Mouse (Mus musculus) frontal cortex, postnatal 14 days (tissue): ENCODE results near the gene N4bp2.
"Not testable (repeated sequence)": the region's sequence is repeated elsewhere in the genome, so short reads cannot be mapped to it uniquely, and the experiment has no call there.

Source experiments
- DNase-seq, 2 experiments: peaks; one replicate each; pipeline ENCODE4 v3.0.0; 2022; ENCODE audit warnings: low spot score in 2 of 2

N4bp2 gene

GRCm38 (mm10) chr5:65763088-65763915 lies at the start of gene N4bp2:
N4bp2 (plus strand) TSS chr5:65763521.
- DNase-seq = peak; percentile 36 to 47

GRCm38 (mm10) chr5:65715084-65715483 lies 48.2 kb upstream of the N4bp2 start:
- no peak for DNase-seq

GRCm38 (mm10) chr5:65717063-65717902 lies 46.0 kb upstream of the N4bp2 start:
- no peak for DNase-seq

GRCm38 (mm10) chr5:65717903-65718211 lies 45.5 kb upstream of the N4bp2 start:
- DNase-seq = not testable (repeated sequence)

GRCm38 (mm10) chr5:65718368-65718767 lies 45.0 kb upstream of the N4bp2 start:
- no peak for DNase-seq

- peak; percentile 21 to 43 for DNase-seq
Observed at GRCm38 (mm10) chr5:65724311-65725054, 38.8 kb upstream of the N4bp2 start.

GRCm38 (mm10) chr5:65731173-65732007 lies 31.9 kb upstream of the N4bp2 start:
- DNase-seq = no peak

DNA sequence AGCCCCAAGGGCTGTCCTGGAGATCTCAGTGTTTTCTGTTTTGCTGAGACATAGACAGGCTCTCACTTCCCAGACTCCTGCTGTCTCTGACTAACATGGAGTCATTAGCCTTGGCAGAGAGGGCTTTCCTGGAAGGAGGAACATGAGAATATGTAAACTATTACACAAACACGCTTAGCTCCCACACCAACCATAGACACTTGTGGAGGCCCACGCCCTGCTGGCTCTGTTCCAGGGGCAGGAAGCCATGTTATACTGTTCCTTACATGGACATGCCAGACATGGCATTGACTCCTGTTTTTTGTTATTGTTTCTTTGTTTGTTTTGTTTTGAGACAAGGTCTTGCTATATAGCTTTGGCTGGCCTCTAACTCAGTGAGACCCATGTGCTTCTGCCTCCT lies 27.7 kb upstream of the N4bp2 start:
- DNase-seq = no peak

GRCm38 (mm10) chr5:65739366-65739765 lies 24.0 kb upstream of the N4bp2 start:
- DNase-seq = no peak

DNA sequence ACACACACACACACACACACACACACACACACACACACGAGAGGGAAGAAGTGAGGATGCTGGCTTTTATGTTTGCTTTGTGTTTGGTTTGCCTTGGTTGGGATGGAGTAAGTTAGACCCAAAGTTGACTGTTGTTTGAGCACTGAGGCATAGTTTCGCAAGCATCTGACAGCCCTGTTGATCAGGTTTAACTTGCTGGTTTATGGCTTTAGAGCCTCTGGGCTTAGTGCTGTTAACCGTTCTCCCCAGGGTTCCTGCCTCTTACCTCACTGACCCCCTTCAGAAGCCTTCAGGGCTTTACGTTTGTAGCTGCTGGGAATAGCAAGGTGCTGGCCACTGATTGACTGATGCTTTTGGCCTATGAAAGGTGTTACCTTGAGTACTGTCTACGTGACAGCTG lies 16.4 kb upstream of the N4bp2 start:
- DNase-seq = no peak

DNA sequence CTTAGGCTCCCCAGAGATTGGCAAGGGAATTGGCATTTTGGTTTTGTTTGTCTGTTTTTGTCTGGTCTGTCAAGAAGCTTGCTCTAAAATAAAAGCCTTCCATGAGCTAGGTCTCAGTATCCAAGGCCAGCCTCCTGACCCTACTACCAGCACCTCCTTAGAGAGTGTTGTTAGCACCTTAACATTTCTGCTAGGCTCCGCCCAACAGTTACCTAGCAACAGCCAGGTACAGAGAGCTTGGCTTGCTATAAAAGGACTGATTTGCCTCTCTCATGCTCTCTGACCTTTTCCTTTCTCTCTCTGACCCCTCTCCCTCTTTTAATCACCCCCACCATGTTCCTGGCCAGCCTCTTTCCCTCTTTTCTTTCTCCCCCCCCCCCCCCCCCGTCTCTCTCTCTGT lies 14.9 kb upstream of the N4bp2 start:
- no peak for DNase-seq

DNA sequence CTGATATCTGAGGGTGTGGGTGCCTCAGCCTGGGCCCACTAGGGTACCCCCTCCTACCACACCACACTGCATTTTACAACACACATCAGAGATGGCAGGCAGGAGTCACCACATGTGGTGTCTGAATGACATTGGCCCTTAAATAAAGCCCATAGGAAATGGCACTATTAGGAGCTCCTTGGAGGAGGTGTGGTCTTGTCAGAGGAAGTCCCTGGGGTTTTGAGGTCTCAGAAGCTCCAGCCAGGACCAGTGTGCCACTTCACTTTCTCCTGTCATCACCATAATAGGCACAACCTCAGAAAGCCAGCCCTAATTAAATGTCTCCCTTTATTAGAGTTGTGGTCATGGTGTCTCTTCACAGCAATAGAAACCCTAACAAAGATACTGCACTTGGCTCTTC lies 14.4 kb upstream of the N4bp2 start:
- no peak for DNase-seq

- DNase-seq = no peak
Observed at GRCm38 (mm10) chr5:65752021-65752420, 11.3 kb upstream of the N4bp2 start.

- DNase-seq = no peak
Observed at GRCm38 (mm10) chr5:65755859-65756258, 7.5 kb upstream of the N4bp2 start.

DNA sequence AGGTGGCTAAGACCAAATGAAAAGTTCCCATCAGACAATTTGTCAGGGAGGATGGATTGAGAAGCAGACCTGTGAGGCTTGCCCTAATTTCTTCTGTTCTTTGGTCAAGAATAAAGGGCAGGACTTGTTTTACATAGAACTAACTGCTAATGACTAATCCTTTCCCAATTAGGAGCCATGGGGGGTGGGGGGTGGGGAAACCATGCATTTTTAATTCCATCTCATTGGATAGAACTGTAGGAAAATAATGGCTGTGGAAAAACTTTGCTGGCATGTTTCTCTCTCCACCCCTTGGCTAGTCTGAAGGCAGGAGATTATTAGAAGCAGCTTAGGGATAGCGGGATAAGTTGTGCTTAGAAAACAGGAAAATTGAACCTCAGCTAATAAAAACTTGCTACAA lies 6.2 kb upstream of the N4bp2 start:
- no peak for DNase-seq

DNA sequence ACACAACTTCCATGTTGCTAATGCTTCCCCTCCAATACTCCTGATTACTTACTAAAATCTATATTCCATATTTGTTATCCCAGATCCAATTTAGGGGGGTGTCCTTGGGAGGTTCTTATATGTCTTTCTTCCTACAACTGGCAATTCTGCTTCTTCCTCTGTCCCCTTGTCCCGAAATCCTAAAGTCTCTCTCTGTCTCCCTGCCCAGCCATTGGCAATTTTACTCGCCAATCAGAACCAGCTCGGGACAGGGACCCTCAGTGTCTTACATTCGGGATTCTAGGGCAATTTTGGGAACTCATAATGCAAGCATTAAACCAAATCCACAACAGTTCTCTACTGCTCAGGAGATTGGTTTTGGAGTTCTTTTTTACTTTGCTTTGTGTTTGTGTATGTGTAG lies 3.3 kb upstream of the N4bp2 start:
- DNase-seq = no peak

DNA sequence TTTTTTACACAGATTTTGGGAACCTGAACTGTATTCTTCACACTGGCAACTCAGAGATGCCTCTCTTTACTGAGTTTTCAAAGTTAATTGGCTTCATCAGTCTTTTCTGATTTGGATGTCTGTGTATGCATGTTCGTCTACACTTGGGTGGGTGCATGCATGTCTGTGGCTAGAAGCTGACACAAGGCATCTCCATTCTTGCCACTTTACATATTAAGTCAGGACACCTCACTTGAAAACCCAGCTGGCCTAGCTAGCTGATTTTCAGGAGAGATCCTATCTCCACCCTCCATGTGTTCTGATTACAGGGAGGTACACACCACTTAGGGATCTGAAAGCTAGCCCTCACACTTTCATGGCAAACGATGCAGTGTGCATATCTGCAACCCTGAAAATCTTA lies 2.7 kb upstream of the N4bp2 start:
- DNase-seq = no peak

- no peak for DNase-seq
Observed at GRCm38 (mm10) chr5:65761020-65761419, 2.3 kb upstream of the N4bp2 start.

- DNase-seq = no peak
Observed at GRCm38 (mm10) chr5:65761921-65762320, 1.4 kb upstream of the N4bp2 start.

DNA sequence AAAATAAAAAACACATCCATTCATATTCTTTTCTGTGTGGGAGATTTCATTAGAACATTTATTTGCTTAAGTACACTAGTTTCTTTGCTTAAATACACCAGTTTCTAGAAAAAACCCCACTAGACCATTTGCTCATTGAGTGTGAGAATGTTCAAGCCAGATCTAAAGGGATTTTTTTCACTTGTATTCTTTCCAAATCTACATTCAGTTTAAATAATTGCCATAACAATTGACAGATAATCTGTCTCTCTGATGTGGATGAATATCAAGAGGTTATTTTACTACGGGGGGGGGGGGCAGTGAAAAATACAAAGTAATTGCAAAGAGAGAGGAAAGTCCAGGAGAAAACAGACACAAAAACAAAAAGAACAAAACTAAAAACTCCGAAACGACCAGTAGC lies 635 bp upstream of the N4bp2 start:
- no peak for DNase-seq
